Mouse (Mus musculus) kidney, embryonic 15.5 days (tissue): ENCODE data around the gene Trabd2b. TPM values are rescaled to one million over a fixed set of nuclear protein-coding genes. Genes with fewer than 3 reads are reported as not detected.
A peak's percentile ranks its signal among the peaks of the same experiment; 100 is the strongest.

Source experiments
- ATAC-seq: fragments of 200-750 bp; cut with Nextera tagmentation; replicated peaks from 2 replicates; pipeline ENCODE4 v1.8.0; 2017; ENCODE audit warnings: moderate TSS enrichment; ENCODE audit not compliant: low FRiP score
- H3K27ac ChIP-seq: fragments of 300-500 bp; sonication (generic); 2 replicates; pipeline ENCODE4 v1.5.1; 2015; ENCODE audit warnings: mild to moderate bottlenecking, inconsistent platforms
- H3K27me3 ChIP-seq: fragments of 300-500 bp; sonication (generic); 2 replicates; pipeline ENCODE4 v1.6.1; 2015; ENCODE audit warnings: inconsistent platforms
- H3K36me3 ChIP-seq: fragments of 300-500 bp; sonication (generic); 2 replicates; pipeline ENCODE4 v1.6.1; 2015; ENCODE audit warnings: inconsistent platforms
- H3K4me1 ChIP-seq: fragments of 300-500 bp; sonication (generic); 2 replicates; pipeline ENCODE4 v1.6.1; 2015; ENCODE audit warnings: inconsistent platforms
- H3K4me2 ChIP-seq: fragments of 300-500 bp; sonication (generic); 2 replicates; pipeline ENCODE4 v1.6.1; 2015; ENCODE audit warnings: moderate library complexity, mild to moderate bottlenecking, inconsistent platforms
- H3K4me3 ChIP-seq: fragments of 300-500 bp; sonication (generic); replicated peaks from 2 replicates; pipeline ENCODE4 v1.5.1; 2015; ENCODE audit warnings: mild to moderate bottlenecking, inconsistent platforms
- H3K9ac ChIP-seq: fragments of 300-500 bp; sonication (generic); 2 replicates; pipeline ENCODE4 v1.6.1; 2015; ENCODE audit warnings: mild to moderate bottlenecking, inconsistent platforms
- H3K9me3 ChIP-seq: fragments of 300-500 bp; sonication (generic); replicated peaks from 2 replicates; pipeline ENCODE4 v1.6.1; 2016; ENCODE audit warnings: inconsistent platforms
- WGBS: fragments of 180-500 bp; shearing (Covaris S2); methylation state at CpG from one replicate; pipeline ENCODE4 v1.1.7; 2015; ENCODE audit warnings: mixed read lengths; 5-methylcytosine and 5-hydroxymethylcytosine counted together
- polyA plus RNA-seq: library from polyadenylated mRNA; unstranded; fragments of >200 nt; fragmentation: Nextera tagmentation; extraction: Ambion mirVana; gene quantifications from 2 replicates; pipeline ENCODE4 v1.2.1, GENCODE M21; 2015

The Trabd2b gene
- polyA plus RNA-seq, 1 experiment from 2014 or later = 4.9 TPM

GRCm38 (mm10) chr4:114601201-114602009 lies 194.9 kb downstream of the Trabd2b start:
- Histone ChIP-seq H3K27ac (peak overlapping the region; percentile 28; the same call in 1 of the 2 replicates), H3K4me2 (no peak overlapping the region), H3K4me1 (peaks cover 37% of the 10 kb centered on the region), H3K36me3 (no peaks in the 10 kb centered on the region), H3K9me3 (no peaks in the 10 kb centered on the region), H3K9ac (no peak overlapping the region), H3K27me3 (peaks cover 7% of the 10 kb centered on the region), H3K4me3 (no peak overlapping the region)
- ATAC-seq = 0 out of 2 replicates have a peak, but pooled peaks have one; percentile 20
- 25% methylated on average over 8 of the region's 8 CpGs for WGBS

- no peaks in the 10 kb centered on the region for H3K36me3 ChIP-seq
- ATAC-seq = peak; percentile 82
- peaks cover 25% of the 10 kb centered on the region for H3K4me1 ChIP-seq
These were observed 199.1 kb downstream of the Trabd2b start for GRCm38 (mm10) chr4:114605670-114606069.

GRCm38 (mm10) chr4:114607873-114608272 lies 201.3 kb downstream of the Trabd2b start:
- no peak for ATAC-seq
- 53% methylated on average over 2 of the region's 2 CpGs for WGBS

More at GRCm38 (mm10) chr4:114605670-114606069, 199.1 kb downstream of the Trabd2b start:
- Histone ChIP-seq H3K4me2 (no peak overlapping the region), H3K27ac (no peak overlapping the region), H3K27me3 (peaks cover 9% of the 10 kb centered on the region), H3K9ac (no peak overlapping the region), H3K4me3 (no peak overlapping the region), H3K9me3 (no peaks in the 10 kb centered on the region)
- WGBS = 25% methylated on average over 3 of the region's 3 CpGs

GRCm38 (mm10) chr4:114609297-114609696 lies 202.8 kb downstream of the Trabd2b start:
- Histone ChIP-seq H3K4me2 (no peak overlapping the region), H3K9me3 (no peaks in the 10 kb centered on the region), H3K27ac (no peak overlapping the region), H3K36me3 (0 out of 2 replicates have a peak, but pooled peaks cover 4% of the 10 kb centered on the region), H3K9ac (no peak overlapping the region), H3K4me3 (no peak overlapping the region), H3K27me3 (peaks cover 6% of the 10 kb centered on the region; the same call in 1 of the 2 replicates), H3K4me1 (peaks cover 14% of the 10 kb centered on the region)
- WGBS = 59% methylated on average over 4 of the region's 4 CpGs
- ATAC-seq = no peak

More at GRCm38 (mm10) chr4:114607873-114608272, 201.3 kb downstream of the Trabd2b start:
- H3K4me2 ChIP-seq = no peak overlapping the region
- H3K9me3 ChIP-seq = no peaks in the 10 kb centered on the region
- peaks cover 9% of the 10 kb centered on the region; the same call in 1 of the 2 replicates for H3K27me3 ChIP-seq
- H3K4me1 ChIP-seq = peaks cover 14% of the 10 kb centered on the region
- no peak overlapping the region for H3K9ac ChIP-seq
- no peak overlapping the region for H3K27ac ChIP-seq
- H3K36me3 ChIP-seq = 0 out of 2 replicates have a peak, but pooled peaks cover 4% of the 10 kb centered on the region
- no peak overlapping the region for H3K4me3 ChIP-seq

- no peaks in the 10 kb centered on the region for H3K9me3 ChIP-seq
- H3K4me1 ChIP-seq = no peaks in the 10 kb centered on the region
- H3K4me2 ChIP-seq = no peak overlapping the region
- H3K27ac ChIP-seq = no peak overlapping the region
- H3K9ac ChIP-seq = no peak overlapping the region
- H3K27me3 ChIP-seq = 0 out of 2 replicates have a peak, but pooled peaks cover 3% of the 10 kb centered on the region
- H3K36me3 ChIP-seq = 0 out of 2 replicates have a peak, but pooled peaks cover 4% of the 10 kb centered on the region
- no peak for ATAC-seq
- 80% methylated on average over 8 of the region's 8 CpGs for WGBS
- no peak overlapping the region for H3K4me3 ChIP-seq
These were observed 204.8 kb downstream of the Trabd2b start for GRCm38 (mm10) chr4:114611166-114611929.

- Histone ChIP-seq H3K9me3 (no peaks in the 10 kb centered on the region), H3K9ac (no peak overlapping the region), H3K4me3 (no peak overlapping the region), H3K36me3 (0 out of 2 replicates have a peak, but pooled peaks cover 4% of the 10 kb centered on the region), H3K4me1 (no peaks in the 10 kb centered on the region), H3K4me2 (no peak overlapping the region), H3K27ac (no peak overlapping the region), H3K27me3 (0 out of 2 replicates have a peak, but pooled peaks cover 3% of the 10 kb centered on the region)
- WGBS = 90% methylated on average over 5 of the region's 5 CpGs
- ATAC-seq = no peak
These were observed 205.5 kb downstream of the Trabd2b start for GRCm38 (mm10) chr4:114612032-114612431.

GRCm38 (mm10) chr4:114612827-114613226 lies 206.3 kb downstream of the Trabd2b start:
- H3K9me3 ChIP-seq = no peaks in the 10 kb centered on the region
- ATAC-seq = no peak
- H3K4me2 ChIP-seq = no peak overlapping the region
- no peak overlapping the region for H3K27ac ChIP-seq
- 0 out of 2 replicates have a peak, but pooled peaks cover 3% of the 10 kb centered on the region for H3K27me3 ChIP-seq
- 0 out of 2 replicates have a peak, but pooled peaks cover 4% of the 10 kb centered on the region for H3K36me3 ChIP-seq
- H3K4me3 ChIP-seq = no peak overlapping the region
- WGBS = 84% methylated on average over 4 of the region's 4 CpGs
- no peak overlapping the region for H3K9ac ChIP-seq
- H3K4me1 ChIP-seq = no peaks in the 10 kb centered on the region

GRCm38 (mm10) chr4:114614086-114614485 lies 207.6 kb downstream of the Trabd2b start:
- Histone ChIP-seq H3K4me2 (no peak overlapping the region), H3K9ac (no peak overlapping the region), H3K27ac (no peak overlapping the region), H3K4me3 (no peak overlapping the region), H3K4me1 (no peaks in the 10 kb centered on the region), H3K36me3 (0 out of 2 replicates have a peak, but pooled peaks cover 4% of the 10 kb centered on the region), H3K9me3 (no peaks in the 10 kb centered on the region), H3K27me3 (0 out of 2 replicates have a peak, but pooled peaks cover under 1% of the 10 kb centered on the region)
- WGBS = 53% methylated on average over 1 of the region's 1 CpGs
- no peak for ATAC-seq

GRCm38 (mm10) chr4:114615765-114616164 lies 209.2 kb downstream of the Trabd2b start:
- Histone ChIP-seq H3K27ac (no peak overlapping the region), H3K36me3 (0 out of 2 replicates have a peak, but pooled peaks cover 4% of the 10 kb centered on the region), H3K27me3 (no peaks in the 10 kb centered on the region), H3K9ac (no peak overlapping the region), H3K4me1 (no peaks in the 10 kb centered on the region), H3K4me2 (no peak overlapping the region), H3K9me3 (no peaks in the 10 kb centered on the region), H3K4me3 (no peak overlapping the region)
- 93% methylated on average over 4 of the region's 4 CpGs for WGBS
- no peak for ATAC-seq

GRCm38 (mm10) chr4:114622929-114623328 lies 216.4 kb downstream of the Trabd2b start:
- H3K9me3 ChIP-seq = no peaks in the 10 kb centered on the region
- H3K36me3 ChIP-seq = no peaks in the 10 kb centered on the region
- H3K9ac ChIP-seq = no peak overlapping the region
- no peak for ATAC-seq
- no peak overlapping the region for H3K4me2 ChIP-seq
- peaks cover 4% of the 10 kb centered on the region; the same call in 1 of the 2 replicates for H3K27me3 ChIP-seq
- 70% methylated on average over 5 of the region's 5 CpGs for WGBS
- peaks cover 40% of the 10 kb centered on the region for H3K4me1 ChIP-seq
- H3K27ac ChIP-seq = no peak overlapping the region
- H3K4me3 ChIP-seq = no peak overlapping the region

- 16% methylated on average over 3 of the region's 3 CpGs for WGBS
- peaks cover 40% of the 10 kb centered on the region for H3K4me1 ChIP-seq
These were observed 217.8 kb downstream of the Trabd2b start for GRCm38 (mm10) chr4:114624114-114624910.

More at GRCm38 (mm10) chr4:114624114-114624910, 217.8 kb downstream of the Trabd2b start:
- peak; percentile 77 for ATAC-seq
- H3K4me3 ChIP-seq = no peak overlapping the region
- no peaks in the 10 kb centered on the region for H3K36me3 ChIP-seq
- no peak overlapping the region for H3K4me2 ChIP-seq
- no peaks in the 10 kb centered on the region for H3K9me3 ChIP-seq
- peaks cover 4% of the 10 kb centered on the region; the same call in 1 of the 2 replicates for H3K27me3 ChIP-seq
- H3K9ac ChIP-seq = no peak overlapping the region
- peak overlapping the region; percentile 78 for H3K27ac ChIP-seq
